Mouse (Mus musculus): ENCODE results near the gene Ercc6.

Ercc6 gene

GRCm38 (mm10) chr14:32583696-32584095, 70.4 kb downstream of the Ercc6 start:
- DNase-seq, result no peak

- peak; percentile 32 for DNase-seq
Observed at GRCm38 (mm10) chr14:32587013-32587784, 73.9 kb downstream of the Ercc6 start.

- DNase-seq, result no peak
Observed at GRCm38 (mm10) chr14:32590377-32590776, 77.1 kb downstream of the Ercc6 start.

DNA sequence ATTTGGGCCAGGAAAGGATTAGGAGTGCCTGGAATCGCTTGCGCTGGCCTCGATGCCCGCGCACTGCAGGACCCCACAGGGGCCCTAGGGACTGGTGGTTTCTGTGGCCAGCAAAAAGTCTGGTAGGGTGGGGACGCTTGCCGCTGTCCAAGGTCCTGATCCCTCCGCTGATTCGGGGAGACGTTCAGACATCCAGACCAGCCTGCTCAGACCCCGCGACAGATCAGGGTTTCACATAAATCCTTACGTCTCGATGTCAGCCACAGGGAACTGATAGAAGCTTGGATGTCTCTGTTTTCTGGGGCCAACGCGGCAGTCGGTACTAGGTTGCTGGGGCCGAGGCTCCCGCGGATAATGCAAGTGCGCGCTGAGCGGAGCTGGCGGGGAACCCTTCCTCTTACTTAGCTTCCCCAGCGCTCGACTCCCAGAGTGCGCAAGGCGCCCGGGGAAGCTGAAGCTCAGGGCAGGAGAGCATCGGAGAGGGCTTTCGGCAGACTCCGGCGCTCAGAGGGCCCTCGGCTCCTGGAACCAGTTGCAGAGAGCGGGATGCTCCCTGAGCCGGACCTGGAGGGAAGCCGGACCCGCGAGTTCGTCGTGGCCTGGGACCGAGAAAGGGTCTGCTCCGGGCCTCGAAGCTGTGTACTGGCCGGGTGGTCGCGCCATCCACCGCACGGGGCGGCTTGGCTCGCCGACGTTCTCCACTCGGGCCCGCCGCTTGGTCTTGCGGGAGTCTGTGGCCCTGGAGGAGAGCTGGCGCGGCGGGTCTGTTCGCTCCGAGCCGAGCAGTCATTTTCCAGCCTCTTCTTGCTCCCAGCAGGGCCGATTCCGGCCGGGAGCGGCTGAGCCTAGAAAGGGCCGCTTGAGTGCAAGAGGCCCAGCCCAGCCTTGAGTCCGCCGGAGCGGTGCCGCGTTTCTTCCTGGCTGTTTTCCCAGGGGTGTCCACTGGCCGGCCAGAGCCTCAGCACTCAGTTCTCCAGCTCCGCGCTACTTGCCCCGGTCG, 84.2 kb downstream of the Ercc6 start:
- DNase-seq, result no peak

- no peak for DNase-seq
Observed at GRCm38 (mm10) chr14:32598437-32599219, 85.3 kb downstream of the Ercc6 start.

DNA sequence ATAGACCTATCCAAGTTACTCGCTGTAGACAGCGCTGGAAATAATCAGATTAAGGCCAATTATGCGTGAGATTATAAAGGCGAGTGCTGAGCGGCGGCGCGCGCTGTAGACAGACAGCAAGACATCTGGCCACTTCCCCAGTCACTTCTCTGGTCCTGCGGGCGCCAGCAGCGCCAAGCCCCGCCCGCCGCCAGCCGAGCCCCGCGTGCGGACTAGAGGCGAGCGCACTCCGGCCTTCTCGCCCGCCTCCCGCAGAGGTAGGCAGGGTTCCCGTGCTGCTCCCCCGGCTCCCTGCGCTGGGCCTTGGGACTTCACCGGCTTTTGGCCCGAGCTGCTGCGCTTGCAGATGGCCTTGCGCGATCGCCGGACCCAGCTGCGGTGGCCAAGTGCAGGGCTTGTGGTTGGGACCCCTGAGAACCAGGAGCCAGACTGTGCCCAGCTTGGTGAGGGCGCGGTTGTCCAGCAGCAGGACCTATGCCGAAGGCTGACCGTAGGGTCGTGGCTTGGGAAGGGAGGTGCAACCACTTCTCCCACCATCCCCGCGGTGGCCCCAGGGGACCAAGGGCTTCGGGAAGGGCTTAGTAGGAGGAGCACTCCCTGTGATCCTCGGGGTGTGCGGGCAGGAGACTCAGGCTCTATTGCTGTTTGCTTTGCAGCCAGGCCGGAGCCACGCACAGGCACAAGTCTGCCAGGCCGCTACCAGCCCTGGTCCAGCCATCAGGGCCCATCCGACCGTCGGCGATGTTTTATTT, 86.1 kb downstream of the Ercc6 start, which contains the start of gene Prrxl1:
Gene Prrxl1 (plus strand): TSS at position 118 of the 752 bp plus-strand sequence.
- DNase-seq, result no peak

DNA sequence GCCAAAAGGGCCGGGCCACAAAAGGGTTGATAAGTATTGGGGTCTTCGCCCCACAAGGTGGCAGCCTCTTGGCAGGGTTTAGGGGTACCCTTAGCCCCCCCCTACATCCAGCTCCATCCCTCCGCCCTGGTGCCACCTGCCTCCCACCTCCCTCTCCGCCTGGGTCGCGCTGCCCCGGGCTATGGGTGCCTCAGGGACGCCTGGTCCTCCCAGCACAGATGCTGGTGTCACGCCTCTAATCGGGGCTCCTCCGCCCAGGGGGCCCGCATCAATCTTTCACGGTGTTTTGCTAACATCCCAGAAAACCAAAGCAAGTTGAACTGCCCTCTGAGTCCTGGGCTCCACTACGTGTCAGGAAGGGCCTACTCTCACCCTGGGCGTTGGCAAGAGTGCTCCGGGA, 86.8 kb downstream of the Ercc6 start:
- DNase-seq, result no peak

GRCm38 (mm10) chr14:32605508-32605907, 92.2 kb downstream of the Ercc6 start:
- no peak for DNase-seq

DNA sequence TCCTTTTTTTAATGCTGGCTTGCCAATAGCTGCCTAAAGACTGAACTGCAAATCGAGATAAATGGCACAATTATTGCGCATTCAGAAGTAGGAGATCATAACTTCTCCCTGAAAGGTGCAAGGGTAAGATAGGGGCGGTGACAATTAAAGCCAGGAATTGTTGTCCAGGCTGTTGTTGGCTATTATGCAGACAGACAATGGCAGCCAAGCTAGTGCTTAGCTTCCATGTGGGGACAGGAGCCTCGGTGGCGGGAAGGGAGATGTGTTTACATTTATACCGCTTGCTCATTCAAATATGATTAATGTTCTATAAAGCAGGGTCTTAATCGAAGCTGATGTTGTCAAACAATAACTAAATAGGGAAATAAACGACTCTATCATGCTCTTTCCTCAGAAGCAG, 93.0 kb downstream of the Ercc6 start:
- DNase-seq, result no peak

GRCm38 (mm10) chr14:32609392-32609791, 96.1 kb downstream of the Ercc6 start:
- DNase-seq, result no peak

DNA sequence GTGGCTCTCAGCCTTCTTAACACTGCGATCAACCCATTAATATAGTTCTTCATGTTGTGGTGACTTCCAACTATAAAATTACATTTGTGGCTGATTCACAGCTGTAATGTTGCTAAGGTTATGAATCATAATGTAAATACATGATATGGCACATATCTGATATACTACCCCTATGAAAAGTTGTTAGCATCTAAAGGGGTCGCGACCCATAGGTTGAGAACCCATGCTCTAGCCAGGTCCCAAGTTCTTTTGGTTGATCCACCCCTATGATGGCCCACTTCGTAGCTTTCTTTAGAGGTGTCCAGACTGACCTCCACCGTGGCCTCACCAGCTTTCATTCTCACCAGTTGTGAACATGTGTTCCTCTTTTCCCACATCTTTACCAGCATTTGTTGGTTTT, 103.9 kb downstream of the Ercc6 start:
- DNase-seq, result no peak

GRCm38 (mm10) chr14:32624245-32624644, 110.9 kb downstream of the Ercc6 start:
- DNase-seq, result no peak

DNA sequence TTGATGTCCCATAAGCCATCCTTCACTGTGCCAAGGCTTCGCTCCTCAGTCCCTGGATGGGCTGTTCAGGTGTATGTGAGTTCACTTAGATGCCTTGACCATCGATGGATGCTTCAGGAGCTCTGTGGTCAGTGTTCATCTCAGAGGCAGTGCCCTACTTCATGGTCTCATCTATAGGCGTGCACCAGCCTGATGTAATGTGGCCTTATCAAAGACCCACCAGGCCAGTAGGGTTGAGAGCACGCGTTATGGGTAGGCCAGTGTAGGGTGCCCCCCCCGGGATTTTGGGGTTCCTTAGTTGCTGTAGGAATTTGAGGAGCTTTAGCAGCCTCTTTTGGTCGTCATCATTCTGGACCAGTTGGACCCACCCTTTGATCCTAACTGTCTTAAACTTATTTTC, 111.5 kb downstream of the Ercc6 start:
- DNase-seq, result no peak

GRCm38 (mm10) chr14:32627271-32627670, 114.0 kb downstream of the Ercc6 start:
- no peak for DNase-seq

DNA sequence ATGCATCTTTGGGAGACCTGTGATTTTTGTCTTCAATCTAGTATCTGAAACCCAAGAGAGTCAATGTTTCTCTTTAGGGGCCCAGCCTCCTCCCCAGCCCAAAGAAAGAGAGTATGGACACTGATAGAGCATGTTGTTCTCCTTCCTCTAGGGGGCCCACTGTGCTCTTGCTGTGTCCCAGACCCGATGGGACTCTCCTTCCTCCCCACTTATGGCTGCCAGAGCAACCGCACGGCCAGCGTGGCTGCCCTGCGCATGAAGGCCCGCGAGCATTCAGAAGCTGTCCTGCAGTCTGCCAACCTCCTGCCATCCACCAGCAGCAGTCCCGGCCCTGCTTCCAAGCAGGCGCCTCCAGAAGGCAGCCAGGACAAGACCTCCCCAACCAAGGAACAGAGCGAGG, 115.3 kb downstream of the Ercc6 start:
- DNase-seq, result no peak
